Mouse (Mus musculus) embryo, embryonic 11 days (tissue): ENCODE results near the gene Olfr358.

ENCODE experiments used
- DNase-seq: peaks from one replicate; pipeline ENCODE4 v3.0.0-alpha.2; 2015

Gene Olfr358

GRCm38 (mm10) chr2:37009235-37009634 is at the start of gene Olfr358:
Olfr358 (minus strand) TSS chr2:37009335.
- DNase-seq = no peak

GRCm38 (mm10) chr2:36997030-36997429 is 12.1 kb downstream of the Olfr358 start:
- no peak for DNase-seq

GRCm38 (mm10) chr2:36993527-36993926 is 15.6 kb downstream of the Olfr358 start, which contains the start of gene Olfr357:
Olfr357 (plus strand) TSS chr2:36993827.
- DNase-seq = no peak
